Mouse (Mus musculus) heart, adult 2 months (tissue): ENCODE data around the gene Tmem50b. TPM values are rescaled to one million over a fixed set of nuclear protein-coding genes. Genes with fewer than 3 reads are reported as not detected.

ENCODE experiments used
- DNase-seq, 2 experiments: peaks; one replicate each; pipeline ENCODE4 v3.0.0; 2021
- H3K27ac ChIP-seq: fragments of 200-600 bp; 2 replicates; pipeline ENCODE4 v1.8.1; 2022
- H3K27me3 ChIP-seq: fragments of 200-500 bp; 2 replicates; pipeline ENCODE4 v1.6.1; 2012; ENCODE audit warnings: mild to moderate bottlenecking, low read length, inconsistent platforms, mixed read lengths; ENCODE audit not compliant: control insufficient read depth, insufficient read depth
- H3K36me3 ChIP-seq: fragments of 200-500 bp; 2 replicates; pipeline ENCODE4 v1.6.1; 2012; ENCODE audit warnings: low read length, inconsistent platforms; ENCODE audit not compliant: control insufficient read depth, insufficient read depth
- H3K4me1 ChIP-seq: fragments of 200-500 bp; 2 replicates; pipeline ENCODE4 v1.6.1; 2011; ENCODE audit warnings: low read length; ENCODE audit not compliant: control insufficient read depth, insufficient read depth
- H3K4me3 ChIP-seq: fragments of 200-600 bp; 2 replicates; pipeline ENCODE4 v1.8.1; 2022
- H3K79me2 ChIP-seq: fragments of 200-500 bp; replicated peaks from 2 replicates; pipeline ENCODE4 v1.6.1; 2012; ENCODE audit warnings: mild to moderate bottlenecking, inconsistent platforms, low read length, moderate library complexity, mixed read lengths; ENCODE audit not compliant: control insufficient read depth, insufficient read depth
- H3K9ac ChIP-seq: fragments of 200-500 bp; 2 replicates; pipeline ENCODE4 v1.6.1; 2012; ENCODE audit warnings: low read depth, mild to moderate bottlenecking, control low read depth, inconsistent platforms, low read length, mixed read lengths
- CTCF ChIP-seq: fragments of 200-600 bp; IDR thresholded peaks from 2 replicates; pipeline ENCODE4 v1.8.1; 2022; ENCODE audit warnings: antibody characterized with exemption, mild to moderate bottlenecking, moderate library complexity
- EP300 ChIP-seq: fragments of 200-500 bp; IDR thresholded peaks from 2 replicates; pipeline ENCODE4 v1.6.1; 2011; ENCODE audit warnings: low read depth, low read length, control low read depth; ENCODE audit not compliant: insufficient read depth
- POLR2A ChIP-seq: fragments of 200-500 bp; IDR thresholded peaks from 2 replicates; pipeline ENCODE4 v1.6.1; 2011; ENCODE audit warnings: mild to moderate bottlenecking, low read depth, low read length, control low read depth; ENCODE audit not compliant: insufficient read depth
- WGBS: fragments of 180-500 bp; shearing (Covaris S2); methylation state at CpG from one replicate; pipeline ENCODE4 v1.1.7; 2018; 5-methylcytosine and 5-hydroxymethylcytosine counted together
- intact Hi-C: fragments of 180-260 bp; cut with DNase I; formaldehyde crosslinking; loops from one replicate; pipeline ENCODE4 v1.15.1; 2025
- polyA plus RNA-seq: library from polyadenylated mRNA; depleted of rRNA; stranded (reverse); fragments of >200 nt; gene quantifications from 2 replicates; pipeline ENCODE4 v1.2.3, GENCODE M21; 2012
- total RNA-seq, 2 experiments: library from RNA; stranded (reverse); gene quantifications; 2 replicates each; pipeline ENCODE4 v1.2.3; 2021

The Tmem50b gene
- total and polyA plus RNA-seq, 3 experiments = 47.0 to 63.4 (median 62.7) TPM

DNA sequence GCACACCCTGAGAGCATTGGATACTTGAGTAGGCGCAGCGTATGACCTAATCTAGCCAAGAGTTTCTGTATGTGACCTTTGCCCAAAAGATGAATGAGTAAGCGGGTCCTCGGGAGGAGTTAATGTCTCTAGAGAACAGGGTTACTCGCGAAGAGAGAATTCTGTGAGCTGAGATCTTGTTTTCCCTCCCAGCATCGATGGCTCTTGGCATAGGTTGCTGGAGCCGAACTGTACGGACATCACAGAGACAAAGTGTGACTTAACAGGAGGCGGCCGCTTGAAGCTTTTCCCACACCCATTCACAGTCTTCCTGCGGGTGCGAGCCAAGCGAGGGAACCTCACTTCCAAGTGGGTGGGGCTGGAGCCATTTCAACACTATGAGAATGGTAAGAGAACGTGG lies 39.9 kb downstream of the Tmem50b start:
- no peak overlapping the region for H3K4me3 ChIP-seq
- TF ChIP-seq EP300 (0 out of 2 replicates have a peak, but pooled peaks have one; percentile 13), CTCF (no peak)
- no peak overlapping the region for H3K9ac ChIP-seq
- peak; percentile 65 to 73 for DNase-seq
- WGBS = 50% methylated on average over 15 of the region's 15 CpGs
- peaks cover 26% of the 10 kb centered on the region for H3K36me3 ChIP-seq
- H3K79me2 ChIP-seq = no peaks in the 10 kb centered on the region; the same call in 1 of the 2 replicates
- no peak overlapping the region for H3K27ac ChIP-seq
- H3K27me3 ChIP-seq = no peaks in the 10 kb centered on the region
- H3K4me1 ChIP-seq = peaks cover 18% of the 10 kb centered on the region
- intact Hi-C loops = no loop called here

- H3K4me3 ChIP-seq = no peak overlapping the region
- H3K4me1 ChIP-seq = peaks cover 20% of the 10 kb centered on the region
- H3K9ac ChIP-seq = no peak overlapping the region
- 71% methylated on average over 7 of the region's 7 CpGs for WGBS
- no peaks in the 10 kb centered on the region for H3K27me3 ChIP-seq
- H3K36me3 ChIP-seq = peaks cover 28% of the 10 kb centered on the region
- no peaks in the 10 kb centered on the region; the same call in 1 of the 2 replicates for H3K79me2 ChIP-seq
- no peak for DNase-seq
- no peak overlapping the region; the same call in 1 of the 2 replicates for H3K27ac ChIP-seq
- TF ChIP-seq CTCF (no peak), EP300 (no peak), POLR2A (no peak)
- intact Hi-C loops = no loop called here
These were observed 40.4 kb downstream of the Tmem50b start for GRCm38 (mm10) chr16:91557214-91557613.

GRCm38 (mm10) chr16:91556659-91557058 lies 40.9 kb downstream of the Tmem50b start:
- Histone ChIP-seq H3K9ac (no peak overlapping the region), H3K27ac (peak overlapping the region; percentile 7; the same call in 1 of the 2 replicates), H3K4me1 (peaks cover 24% of the 10 kb centered on the region), H3K27me3 (no peaks in the 10 kb centered on the region), H3K4me3 (no peak overlapping the region), H3K79me2 (no peaks in the 10 kb centered on the region; the same call in 1 of the 2 replicates), H3K36me3 (peaks cover 28% of the 10 kb centered on the region)
- WGBS = 54% methylated on average over 15 of the region's 15 CpGs
- TF ChIP-seq POLR2A (no peak), EP300 (no peak), CTCF (no peak)
- DNase-seq = no peak
- intact Hi-C loops = no loop called here

DNA sequence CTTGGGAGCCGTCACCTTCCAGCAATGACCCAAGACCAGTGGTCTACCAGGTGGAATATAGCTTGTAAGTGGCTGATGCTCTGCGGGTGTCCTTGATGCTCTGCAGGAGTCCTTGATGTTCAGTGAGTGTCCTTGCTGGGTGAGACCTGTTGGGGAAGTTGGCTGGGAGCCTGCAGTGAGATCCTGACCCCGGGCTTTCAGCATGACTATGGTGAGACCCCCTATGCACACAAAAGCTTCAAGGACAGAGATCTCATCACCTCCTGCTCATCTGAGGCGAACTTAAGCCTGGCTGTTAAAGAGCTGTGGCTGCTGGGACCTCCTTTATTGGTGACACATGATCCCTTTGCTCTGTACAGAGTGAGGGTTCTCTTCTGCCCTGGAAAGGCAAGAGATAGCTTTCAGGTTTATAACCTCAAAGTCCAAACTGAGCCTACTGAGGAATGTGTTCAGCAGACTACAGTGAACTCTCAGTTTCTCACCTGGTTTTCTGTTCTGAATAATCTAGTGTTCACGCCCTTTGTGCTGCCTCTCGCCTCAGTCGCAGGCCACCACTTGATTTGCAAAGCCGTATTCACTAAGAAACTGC lies 42.5 kb downstream of the Tmem50b start:
- TF ChIP-seq POLR2A = no peak
- TF ChIP-seq EP300 = no peak
- no peak for TF ChIP-seq CTCF
- Histone ChIP-seq H3K4me1 (peaks cover 28% of the 10 kb centered on the region), H3K36me3 (peaks cover 28% of the 10 kb centered on the region), H3K79me2 (no peaks in the 10 kb centered on the region; the same call in 1 of the 2 replicates), H3K4me3 (no peak overlapping the region), H3K27me3 (no peaks in the 10 kb centered on the region), H3K9ac (no peak overlapping the region), H3K27ac (no peak overlapping the region; the same call in 1 of the 2 replicates)
- WGBS = 75% methylated on average over 8 of the region's 8 CpGs
- DNase-seq = no peak
- intact Hi-C loops = no loop called here

DNA sequence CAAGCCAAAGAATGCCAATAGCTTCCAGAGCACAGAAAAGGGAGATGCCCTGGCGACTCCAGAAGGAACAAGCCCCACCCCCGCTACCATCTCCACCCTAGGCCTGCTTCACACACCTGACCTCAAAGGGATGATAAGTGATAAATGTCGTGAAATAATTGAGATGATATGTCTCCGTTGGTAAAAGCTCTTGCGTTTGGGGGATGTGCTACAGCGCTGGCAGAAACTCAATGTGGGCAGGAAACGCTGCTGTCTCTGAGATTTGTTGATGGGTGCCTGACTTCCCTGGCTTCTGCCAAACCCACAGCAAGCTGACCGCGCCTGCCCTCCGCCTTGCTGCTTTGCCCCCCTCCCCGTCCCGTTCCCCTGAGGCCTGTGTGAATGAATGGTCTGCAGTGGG lies 44.0 kb downstream of the Tmem50b start:
- no peak overlapping the region for H3K4me3 ChIP-seq

GRCm38 (mm10) chr16:91552072-91552471 lies 45.5 kb downstream of the Tmem50b start:
- Histone ChIP-seq H3K4me1 (peaks cover 32% of the 10 kb centered on the region), H3K4me3 (no peak overlapping the region), H3K9ac (peak overlapping the region; percentile 8; the same call in 1 of the 2 replicates), H3K27me3 (no peaks in the 10 kb centered on the region), H3K27ac (peak overlapping the region; percentile 67), H3K36me3 (peaks cover 29% of the 10 kb centered on the region), H3K79me2 (peaks cover 3% of the 10 kb centered on the region)
- intact Hi-C loops = no loop called here
- DNase-seq = no peak
- TF ChIP-seq CTCF (peak; percentile 27; the same call in 1 of the 2 replicates), POLR2A (no peak)
- 34% methylated on average over 9 of the region's 9 CpGs for WGBS

More for the DNA sequence above, 44.0 kb downstream of the Tmem50b start:
- H3K4me1 ChIP-seq = peaks cover 30% of the 10 kb centered on the region
- intact Hi-C loops = no loop called here
- peaks cover 3% of the 10 kb centered on the region for H3K79me2 ChIP-seq
- peak overlapping the region; percentile 46 for H3K9ac ChIP-seq
- TF ChIP-seq POLR2A (no peak), CTCF (no peak), EP300 (no peak)
- H3K27ac ChIP-seq = peak overlapping the region; percentile 60
- DNase-seq = peak; percentile 47 to 66
- WGBS = 10% methylated on average over 12 of the region's 12 CpGs
- H3K27me3 ChIP-seq = no peaks in the 10 kb centered on the region
- H3K36me3 ChIP-seq = peaks cover 30% of the 10 kb centered on the region
